Comparison of ENCODE assay signal across 9 mouse cellular contexts in the genomic region with DNA sequence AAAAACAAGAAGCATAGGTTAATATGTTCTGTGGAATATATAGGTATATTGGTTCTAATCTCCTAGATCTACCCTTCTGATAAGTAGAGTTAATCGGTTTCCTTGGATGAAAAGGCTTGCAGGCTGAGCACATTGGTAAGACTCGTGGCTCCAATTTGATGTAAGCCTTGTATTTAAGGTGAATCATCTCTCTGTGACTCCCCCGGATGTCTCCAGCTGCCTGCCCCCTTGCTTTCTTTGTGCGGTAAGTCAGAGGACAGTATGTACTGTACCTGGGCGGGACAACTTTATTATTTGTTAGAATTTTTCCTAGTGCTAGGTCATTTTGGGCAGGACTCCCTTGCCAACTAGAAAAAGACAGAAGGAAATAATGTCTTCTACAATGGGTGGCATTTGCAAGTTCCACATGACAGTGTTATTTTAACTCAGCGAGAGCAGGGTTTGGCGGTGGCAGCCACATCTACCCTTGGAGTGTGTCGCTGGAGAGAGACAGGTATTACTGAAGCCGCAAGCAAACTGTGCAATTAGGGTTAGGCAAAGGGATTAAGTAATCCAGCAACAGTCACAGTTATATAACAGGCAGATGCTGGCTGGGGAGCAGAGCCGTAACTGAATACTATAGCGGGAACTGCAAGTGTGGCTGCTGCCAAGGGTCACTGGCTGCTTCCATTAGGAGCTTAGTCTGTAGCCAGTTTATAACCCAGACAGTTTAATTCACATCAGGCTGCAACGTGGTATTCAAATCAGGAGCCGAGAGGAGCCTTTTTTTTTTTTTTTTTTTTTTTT.
A peak's percentile ranks its signal among the peaks of the same experiment; 100 is the strongest.
DNase-seq lines count a peak whose midpoint lies in the region; ATAC-seq and TF ChIP-seq lines count a peak whose summit lies in the region.
"Had no signal": no experiment of that assay in that cellular context is flagged by ENCODE, and none has a peak within 500 bp of the region (broad histone marks: within the 10 kb centered on the region; RNA-seq: fewer than 3 reads in every experiment).

No protein-coding gene starts in this region.

- no peak for ATAC-seq in kidney, postnatal 0 days (replicated peaks; ENCODE audit: low FRiP score, low read depth)
- no peak for ATAC-seq in hindbrain, embryonic 16.5 days
- ATAC-seq: CD4-positive, CD25-positive, alpha-beta regulatory T cell, adult 4 months had no signal

- intact Hi-C loops in heart, adult 2 months (cut with DNase I): no loop called here

- peak in 1 of 2 experiments; percentile 13 for DNase-seq in heart, adult 2 months
- DNase-seq in heart, embryonic 10.5 days (ENCODE audit: low spot score): no peak
- DNase-seq in urinary bladder, postnatal 14 days (ENCODE audit: low spot score): peak; percentile 59
- DNase-seq in urinary bladder, adult 2 months (ENCODE audit: low spot score): no peak
- peak; percentile 78 for DNase-seq in kidney, postnatal 0 days (ENCODE audit: low spot score)
- no peak for DNase-seq in cerebellum, adult 18-20 months
- DNase-seq in spleen, postnatal 4 days (ENCODE audit: low spot score in 2 of 2): no peak

- H3K9ac ChIP-seq in heart, adult 2 months (ENCODE audit: low read depth, low read length): no peak overlapping the region
- H3K9ac ChIP-seq in kidney, postnatal 0 days (ENCODE audit: low read depth, low read length): no peak overlapping the region
- no peak overlapping the region for H3K9ac ChIP-seq in hindbrain, embryonic 16.5 days (ENCODE audit: low read depth, low read length)

- H3K4me1 ChIP-seq in heart, adult 2 months (ENCODE audit: control insufficient read depth, insufficient read depth, low read length): peaks cover 2% of the 10 kb centered on the region
- no peaks in the 10 kb centered on the region for H3K4me1 ChIP-seq in heart, embryonic 10.5 days
- no peaks in the 10 kb centered on the region for H3K4me1 ChIP-seq in kidney, postnatal 0 days (replicated peaks; ENCODE audit: insufficient read depth, low read length)
- H3K4me1 ChIP-seq in hindbrain, embryonic 16.5 days (ENCODE audit: control insufficient read depth, insufficient read depth, low read depth, low read length): no peaks in the 10 kb centered on the region

- TF ChIP-seq EP300 in heart, adult 2 months (IDR thresholded peaks at IDR 0.05; ENCODE audit: insufficient read depth, low read depth, low read length): 0 out of 2 replicates have a peak, but pooled peaks have one; percentile 5

- no peak overlapping the region; the same call in 1 of the 2 replicates for H3K27ac ChIP-seq in heart, adult 2 months
- H3K27ac ChIP-seq in heart, embryonic 10.5 days: no peak overlapping the region
- no peak overlapping the region for H3K27ac ChIP-seq in kidney, postnatal 0 days
- no peak overlapping the region for H3K27ac ChIP-seq in hindbrain, embryonic 16.5 days (ENCODE audit: low read depth, low read length)

- H3K4me2 ChIP-seq in kidney, postnatal 0 days (ENCODE audit: low read length): no peak overlapping the region
- no peak overlapping the region for H3K4me2 ChIP-seq in hindbrain, embryonic 16.5 days (ENCODE audit: low read length)

- H3K79me2 ChIP-seq in heart, adult 2 months (replicated peaks; ENCODE audit: control insufficient read depth, insufficient read depth, low read length): no peaks in the 10 kb centered on the region

- no peaks in the 10 kb centered on the region for H3K27me3 ChIP-seq in heart, adult 2 months (ENCODE audit: control insufficient read depth, insufficient read depth, low read length)
- H3K27me3 ChIP-seq in heart, embryonic 10.5 days (ENCODE audit: insufficient read depth, poor library complexity, severe bottlenecking): no peaks in the 10 kb centered on the region
- no peaks in the 10 kb centered on the region for H3K27me3 ChIP-seq in kidney, postnatal 0 days (ENCODE audit: insufficient read depth, low read length)
- no peaks in the 10 kb centered on the region for H3K27me3 ChIP-seq in hindbrain, embryonic 16.5 days (replicated peaks; ENCODE audit: control insufficient read depth, insufficient read depth, low read length)

- no peak for TF ChIP-seq CTCF in heart, adult 2 months (IDR thresholded peaks at IDR 0.05)
- TF ChIP-seq CTCF in kidney, postnatal 0 days (IDR thresholded peaks at IDR 0.05; ENCODE audit: low read depth): no peak

- H3K4me3 ChIP-seq in heart, adult 2 months: no peak overlapping the region
- no peak overlapping the region for H3K4me3 ChIP-seq in heart, embryonic 10.5 days
- no peak overlapping the region for H3K4me3 ChIP-seq in kidney, postnatal 0 days (replicated peaks; ENCODE audit: low read depth, low read length)
- no peak overlapping the region for H3K4me3 ChIP-seq in hindbrain, embryonic 16.5 days (ENCODE audit: low read length)

- no peaks in the 10 kb centered on the region for H3K36me3 ChIP-seq in heart, adult 2 months (ENCODE audit: control insufficient read depth, insufficient read depth, low read length)
- H3K36me3 ChIP-seq in heart, embryonic 10.5 days: no peaks in the 10 kb centered on the region
- H3K36me3 ChIP-seq in kidney, postnatal 0 days (ENCODE audit: insufficient read depth, low read length): no peaks in the 10 kb centered on the region
- no peaks in the 10 kb centered on the region for H3K36me3 ChIP-seq in hindbrain, embryonic 16.5 days (ENCODE audit: control insufficient read depth, insufficient read depth, low read length)

- no peak for TF ChIP-seq POLR2A in heart, adult 2 months (IDR thresholded peaks at IDR 0.05; ENCODE audit: insufficient read depth, low read depth, low read length)

- 65% methylated on average over 13 of the region's 13 CpGs for WGBS in heart, adult 2 months
- 80% methylated on average over 13 of the region's 13 CpGs for WGBS in heart, embryonic 10.5 days
- WGBS in kidney, postnatal 0 days: 45% methylated on average over 13 of the region's 13 CpGs
- WGBS in hindbrain, embryonic 16.5 days: 79% methylated on average over 13 of the region's 13 CpGs

- no peaks in the 10 kb centered on the region for H3K9me3 ChIP-seq in heart, embryonic 10.5 days
- H3K9me3 ChIP-seq in kidney, postnatal 0 days (replicated peaks; ENCODE audit: low read length): no peaks in the 10 kb centered on the region
- H3K9me3 ChIP-seq in hindbrain, embryonic 16.5 days (ENCODE audit: control insufficient read depth, low read length): no peaks in the 10 kb centered on the region

Comparison
In these comparisons a context has a peak if more than half of its experiments do, and no peak if none do; other contexts are left out.
1. DNase-seq: peak in urinary bladder, postnatal 14 days (single experiment) and kidney, postnatal 0 days (single experiment); none in heart, embryonic 10.5 days (single experiment), urinary bladder, adult 2 months (single experiment), cerebellum, adult 18-20 months (0 of 2) and spleen, postnatal 4 days (0 of 2).